In the genomic region with DNA sequence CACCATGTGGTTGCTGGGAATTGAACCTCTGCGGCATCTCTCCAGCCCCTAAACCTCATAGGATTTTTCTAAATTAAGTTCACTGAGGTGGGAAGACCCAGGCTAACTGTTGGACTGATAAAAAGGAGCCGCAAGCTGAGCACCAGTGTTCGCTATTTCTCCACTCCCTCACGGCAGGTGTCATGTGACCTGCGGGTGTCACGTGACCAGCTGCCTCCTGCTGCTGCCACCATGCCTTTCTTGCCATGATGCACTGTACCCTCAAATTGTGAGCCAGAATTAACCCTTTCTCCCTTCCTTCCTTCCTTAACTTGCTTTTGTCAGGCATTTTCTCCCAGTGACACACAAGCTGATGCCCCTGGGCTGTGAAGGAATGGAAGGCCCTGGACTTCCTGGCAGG, we compare ENCODE assay signal across 22 mouse cellular contexts.
"Had no signal": no experiment of that assay in that cellular context is flagged by ENCODE, and none has a peak within 500 bp of the region (broad histone marks: within the 10 kb centered on the region; RNA-seq: fewer than 3 reads in every experiment).

No protein-coding gene starts in this region.

- H3K9ac ChIP-seq: liver, embryonic 13.5 days; lung, embryonic 14.5 days; midbrain, embryonic 13.5 days had no signal

- H3K9me3 ChIP-seq: liver, embryonic 13.5 days; megakaryocyte, embryonic 14.5 days; midbrain, embryonic 10.5 days; midbrain, embryonic 13.5 days had no signal

- H3K27me3 ChIP-seq: liver, embryonic 13.5 days; megakaryocyte, embryonic 14.5 days; midbrain, embryonic 13.5 days had no signal

- H3K36me3 ChIP-seq: liver, embryonic 13.5 days; midbrain, embryonic 10.5 days; midbrain, embryonic 13.5 days had no signal

- H3K27ac ChIP-seq: kidney, postnatal 0 days; layer of hippocampus, adult 2 months; liver, embryonic 13.5 days; midbrain, embryonic 10.5 days; midbrain, embryonic 13.5 days; stomach, postnatal 0 days had no signal

- DNase-seq: kidney, adult 2 months; kidney, postnatal 25 days; layer of hippocampus, postnatal 36 days; left cerebral cortex, postnatal 4 days; liver, embryonic 13.5 days; lung, embryonic 14.5 days; lung, postnatal 36 days; right cerebral cortex, adult 18-20 months; right cerebral cortex, postnatal 14 days; right cerebral cortex, postnatal 4 days; thymus, adult 18-20 months; thymus, postnatal 14 days had no signal

- H3K4me1 ChIP-seq: liver, embryonic 13.5 days; midbrain, embryonic 10.5 days; midbrain, embryonic 13.5 days had no signal

- H3K4me3 ChIP-seq: layer of hippocampus, adult 2 months; liver, embryonic 13.5 days; megakaryocyte, embryonic 14.5 days; midbrain, embryonic 10.5 days; midbrain, embryonic 13.5 days; myocyte had no signal

- H3K4me2 ChIP-seq: liver, embryonic 13.5 days; lung, embryonic 14.5 days; midbrain, embryonic 13.5 days had no signal

- ATAC-seq: intestine, postnatal 0 days; lung, postnatal 0 days; midbrain, embryonic 13.5 days; midbrain, embryonic 16.5 days had no signal
